Comparison of ENCODE assay signal across 10 mouse cellular contexts in genomic region chr7:51771895-51772871, GRCm38 (mm10).
DNase-seq lines count a peak whose midpoint lies in the region; ATAC-seq lines count a peak whose summit lies in the region.
"Had no signal": no experiment of that assay in that cellular context is flagged by ENCODE, and none has a peak within 500 bp of the region (broad histone marks: within the 10 kb centered on the region; RNA-seq: fewer than 3 reads in every experiment).

No protein-coding gene starts in this region.

- peaks cover 10% of the 10 kb centered on the region; the same call in 1 of the 2 replicates for H3K4me1 ChIP-seq in embryonic facial prominence, embryonic 12.5 days
- peaks cover 13% of the 10 kb centered on the region; the same call in 1 of the 2 replicates for H3K4me1 ChIP-seq in neural tube, embryonic 14.5 days (ENCODE audit: control insufficient read depth, insufficient read depth, low read length)
- H3K4me1 ChIP-seq: heart, embryonic 15.5 days; lung, embryonic 15.5 days had no signal

- no peaks in the 10 kb centered on the region for H3K36me3 ChIP-seq in embryonic facial prominence, embryonic 12.5 days
- H3K36me3 ChIP-seq in neural tube, embryonic 14.5 days (ENCODE audit: control insufficient read depth, insufficient read depth, low read length), result no peaks in the 10 kb centered on the region
- H3K36me3 ChIP-seq: heart, embryonic 15.5 days; lung, embryonic 15.5 days had no signal

- peak overlapping the region; percentile 84 for H3K27ac ChIP-seq in embryonic facial prominence, embryonic 12.5 days
- H3K27ac ChIP-seq in neural tube, embryonic 14.5 days (ENCODE audit: low read depth, low read length), result peak overlapping the region; percentile 71
- H3K27ac ChIP-seq: heart, embryonic 15.5 days; lung, embryonic 15.5 days had no signal

- H3K9ac ChIP-seq in embryonic facial prominence, embryonic 12.5 days, result no peak overlapping the region
- no peak overlapping the region; the same call in 1 of the 2 replicates for H3K9ac ChIP-seq in neural tube, embryonic 14.5 days (replicated peaks; ENCODE audit: low read depth, low read length)
- H3K9ac ChIP-seq: heart, embryonic 15.5 days; lung, embryonic 15.5 days had no signal

- 49% methylated on average over 8 of the region's 8 CpGs for WGBS in embryonic facial prominence, embryonic 12.5 days
- 21% methylated on average over 8 of the region's 8 CpGs for WGBS in neural tube, embryonic 14.5 days

- H3K4me3 ChIP-seq in embryonic facial prominence, embryonic 12.5 days, result no peak overlapping the region
- H3K4me3 ChIP-seq in neural tube, embryonic 14.5 days (ENCODE audit: low read depth, low read length), result no peak overlapping the region
- H3K4me3 ChIP-seq: heart, embryonic 15.5 days; lung, embryonic 15.5 days had no signal

- ATAC-seq in embryonic facial prominence, embryonic 12.5 days (ENCODE audit: insufficient number of reproducible peaks, insufficient read depth, low FRiP score, low TSS enrichment), result peak; percentile 94
- ATAC-seq in neural tube, embryonic 14.5 days (ENCODE audit: low read depth), result peak; percentile 94

- H3K4me2 ChIP-seq in embryonic facial prominence, embryonic 12.5 days (replicated peaks), result 0 out of 2 replicates have a peak overlapping the region, but pooled peaks have one; percentile 5
- H3K4me2 ChIP-seq in neural tube, embryonic 14.5 days (ENCODE audit: low read depth, low read length), result peak overlapping the region; percentile 3
- H3K4me2 ChIP-seq: heart, embryonic 15.5 days; lung, embryonic 15.5 days had no signal

- H3K9me3 ChIP-seq in embryonic facial prominence, embryonic 12.5 days, result no peaks in the 10 kb centered on the region
- H3K9me3 ChIP-seq in neural tube, embryonic 14.5 days (ENCODE audit: control insufficient read depth, low read length), result no peaks in the 10 kb centered on the region
- H3K9me3 ChIP-seq: heart, embryonic 15.5 days; lung, embryonic 15.5 days had no signal

- no peaks in the 10 kb centered on the region for H3K27me3 ChIP-seq in embryonic facial prominence, embryonic 12.5 days
- H3K27me3 ChIP-seq in neural tube, embryonic 14.5 days (ENCODE audit: control insufficient read depth, insufficient read depth, low read length), result no peaks in the 10 kb centered on the region
- H3K27me3 ChIP-seq: heart, embryonic 15.5 days; lung, embryonic 15.5 days had no signal

- DNase-seq in layer of hippocampus, adult 8-10 months (ENCODE audit: low spot score in 2 of 2), result peak; percentile 18 to 22
- DNase-seq in layer of hippocampus, adult 18-20 months (ENCODE audit: low spot score in 2 of 2), result no peak
- peak; percentile 81 for DNase-seq in hindlimb bud, embryonic 11.5 days (ENCODE audit: extremely low spot score, low read depth, low spot score)
- DNase-seq in thymus, adult 18-20 months, result no peak
- no peak for DNase-seq in kidney, adult 9 months
- no peak for DNase-seq in lung, postnatal 14 days

Comparison
In these comparisons a context has a peak if more than half of its experiments do, and no peak if none do; other contexts are left out.
1. DNase-seq: peak in layer of hippocampus, adult 8-10 months (2 of 2) and hindlimb bud, embryonic 11.5 days (single experiment); none in layer of hippocampus, adult 18-20 months (0 of 2), thymus, adult 18-20 months (0 of 2), kidney, adult 9 months (single experiment) and lung, postnatal 14 days (single experiment).